Mouse (Mus musculus): Measurements from ENCODE around the gene Cpsf4l.

Gene Cpsf4l

DNA sequence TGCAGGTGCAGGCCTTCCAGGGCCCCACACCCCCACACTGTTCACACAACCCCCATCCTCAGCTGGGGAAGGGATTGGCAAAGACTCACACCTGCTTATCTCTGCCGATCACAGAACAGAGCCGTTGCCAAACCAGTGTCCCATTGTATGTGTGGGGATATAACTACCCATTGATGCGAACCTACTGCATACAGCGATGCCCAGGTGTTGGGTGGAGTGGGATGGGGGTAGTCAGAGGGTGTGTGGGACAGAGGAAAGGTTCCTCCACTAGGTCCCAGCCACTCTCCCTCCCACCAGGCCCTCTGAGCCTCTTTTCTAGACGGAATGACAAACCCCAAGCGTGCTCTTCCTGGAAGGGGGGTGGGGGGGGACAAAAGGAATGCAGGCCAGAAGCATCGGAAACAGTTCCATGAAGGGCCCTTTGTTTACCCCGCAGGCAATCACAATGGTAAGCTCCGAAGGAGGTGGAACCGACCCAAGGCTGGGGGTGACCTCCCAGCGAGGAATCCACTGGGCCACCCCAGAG, at the start of gene Cpsf4l:
Cpsf4l (minus strand) TSS at position 287 of the 526 bp plus-strand sequence.
- DNase-seq (ENCODE audit: low read depth, low spot score): peak; percentile 67

DNA sequence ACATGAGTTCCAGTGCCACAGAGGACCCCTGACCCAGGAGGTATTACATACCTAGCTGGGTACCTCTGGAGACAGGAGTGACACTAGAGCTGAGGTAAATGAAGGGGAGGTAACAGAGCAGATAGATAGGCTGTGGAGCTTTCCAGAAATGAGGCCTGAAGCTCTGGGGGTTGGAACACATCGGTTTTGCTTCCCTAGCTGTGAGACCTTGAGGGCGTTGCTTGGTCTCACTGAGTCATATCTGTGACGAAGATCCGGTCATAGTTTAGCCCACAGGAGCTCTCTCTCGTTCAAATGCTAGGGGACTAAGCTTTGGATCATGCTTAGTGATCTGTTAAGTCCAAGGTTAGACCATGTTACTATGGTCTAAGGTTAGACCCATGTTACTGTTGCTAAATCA, 49.0 kb upstream of the Cpsf4l start:
- DNase-seq (ENCODE audit: low read depth, low spot score): no peak

DNA sequence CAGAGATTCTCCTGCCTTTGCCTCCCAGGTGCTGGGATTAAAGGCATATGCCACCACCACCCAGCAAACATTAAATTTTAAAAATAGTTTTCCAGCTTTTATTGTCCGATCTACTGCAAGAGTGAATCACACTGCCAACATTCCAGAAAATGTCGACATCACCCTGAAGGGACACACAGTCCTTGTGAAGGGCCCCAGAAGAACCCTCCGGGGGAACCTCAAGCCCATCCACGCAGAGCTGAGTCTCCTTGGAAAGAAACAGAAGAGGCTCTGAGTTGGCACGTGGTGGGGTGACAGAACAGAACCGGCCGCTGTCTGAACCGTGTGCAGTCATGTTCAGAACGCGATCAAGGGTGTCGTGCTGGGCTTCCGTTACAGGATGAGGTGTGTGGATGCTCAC, 46.8 kb upstream of the Cpsf4l start:
- no peak for DNase-seq (ENCODE audit: low read depth, low spot score)

DNA sequence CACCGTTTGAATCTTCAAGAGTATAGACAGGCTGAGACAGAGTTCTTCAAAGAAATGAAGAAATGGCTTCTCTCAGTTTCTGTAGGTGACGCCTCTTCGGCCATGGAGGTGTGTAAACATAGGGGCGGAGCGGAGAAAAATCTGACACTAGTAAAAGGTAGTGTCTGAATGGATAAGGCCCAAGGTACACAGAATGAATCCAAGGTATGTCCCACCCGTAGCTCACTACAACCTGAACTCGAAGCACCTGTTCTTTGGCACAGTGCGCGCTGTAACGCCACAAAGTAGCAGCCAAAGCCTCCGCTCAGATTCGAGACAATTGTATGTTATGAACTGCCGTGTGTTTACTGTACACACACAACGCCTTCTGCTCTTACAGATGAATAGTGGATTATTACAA, 46.1 kb upstream of the Cpsf4l start:
- no peak for DNase-seq (ENCODE audit: low read depth, low spot score)

GRCm38 (mm10) chr11:113754845-113755244, 45.0 kb upstream of the Cpsf4l start:
- DNase-seq (ENCODE audit: low read depth, low spot score): no peak

GRCm38 (mm10) chr11:113752685-113753430, 43.0 kb upstream of the Cpsf4l start:
- no peak for DNase-seq (ENCODE audit: low read depth, low spot score)

- DNase-seq (ENCODE audit: low read depth, low spot score): no peak
These were observed 42.4 kb upstream of the Cpsf4l start for GRCm38 (mm10) chr11:113752158-113752661.

- peak; percentile 97 for DNase-seq (ENCODE audit: low read depth, low spot score)
These were observed 41.8 kb upstream of the Cpsf4l start, which contains the start of gene Cdc42ep4 for GRCm38 (mm10) chr11:113751484-113752084. TSS of gene Cdc42ep4 (minus strand) at chr11:113751881.

DNA sequence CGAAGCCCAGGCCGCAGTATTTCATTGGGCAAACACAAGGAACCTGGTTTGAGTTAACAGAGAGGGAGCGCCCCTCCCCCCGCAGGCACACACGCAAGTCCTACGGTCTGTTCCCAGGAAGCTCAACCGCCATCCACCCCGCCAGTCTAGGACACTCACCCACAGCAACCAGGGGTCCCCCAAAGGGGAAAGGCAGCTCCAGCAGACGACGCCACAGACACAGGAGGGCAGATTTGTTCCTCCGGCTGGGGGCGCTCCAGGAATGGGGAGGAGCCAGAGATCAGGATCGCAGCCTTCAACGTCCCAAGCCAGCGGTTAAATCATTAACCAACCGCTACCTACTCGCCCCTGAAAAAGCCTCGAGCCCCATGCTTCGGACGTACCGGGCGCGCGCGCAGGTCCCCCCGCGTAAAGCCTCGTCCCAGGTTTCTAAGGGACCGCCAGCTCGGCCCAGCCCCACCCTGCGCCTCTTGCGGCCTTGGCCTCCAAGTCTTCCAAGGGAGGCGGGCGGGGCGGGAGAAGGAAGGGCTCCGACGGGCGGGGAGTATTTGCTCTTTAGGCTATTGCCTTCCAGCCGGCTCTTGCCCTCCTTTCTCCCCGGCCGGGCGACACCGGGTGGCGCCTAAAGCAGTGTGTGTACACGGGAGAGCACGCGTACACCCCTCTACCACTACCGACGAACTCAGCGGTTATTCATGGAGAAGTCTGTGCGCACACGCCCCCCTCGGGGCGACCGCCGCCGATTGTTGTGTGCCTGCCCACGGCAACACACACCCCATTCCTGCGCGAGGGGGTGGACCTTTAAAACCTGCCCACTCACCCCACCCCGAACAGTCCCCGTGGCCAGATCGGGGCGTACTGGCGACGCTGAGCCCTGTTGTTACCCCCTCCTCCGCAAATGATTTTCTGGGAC, 41.0 kb upstream of the Cpsf4l start:
- peak; percentile 89 for DNase-seq (ENCODE audit: low read depth, low spot score)

DNA sequence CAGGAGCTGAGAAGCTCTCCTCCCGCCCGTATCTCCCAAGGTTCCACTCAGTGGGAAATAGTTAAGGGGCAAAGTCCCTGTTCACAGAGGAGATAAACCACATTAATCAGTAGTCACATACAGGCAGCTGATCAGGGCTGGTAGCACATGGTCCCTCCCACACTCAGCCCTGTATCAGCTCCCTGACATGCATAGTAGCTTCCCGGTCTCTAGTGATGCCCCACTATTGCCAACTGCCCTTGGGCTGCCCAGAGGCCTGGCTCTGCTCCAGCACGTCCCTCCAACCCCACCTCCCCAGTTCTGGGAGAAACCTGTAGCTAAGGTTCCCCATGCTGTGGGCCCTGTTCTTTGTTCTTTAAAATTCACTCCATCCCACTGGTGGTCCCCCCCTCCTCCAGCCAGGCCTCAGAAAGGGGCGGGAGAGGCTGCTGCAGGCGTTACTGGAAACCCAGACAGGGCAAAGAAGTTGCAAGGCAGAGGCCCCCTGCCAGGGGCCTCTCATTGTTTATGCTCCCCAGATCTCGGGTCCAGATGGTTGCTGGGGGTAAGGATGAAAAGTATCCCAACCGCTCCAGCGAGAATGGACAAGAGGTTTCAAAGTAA, 40.0 kb upstream of the Cpsf4l start:
- peak; percentile 68 for DNase-seq (ENCODE audit: low read depth, low spot score)

DNA sequence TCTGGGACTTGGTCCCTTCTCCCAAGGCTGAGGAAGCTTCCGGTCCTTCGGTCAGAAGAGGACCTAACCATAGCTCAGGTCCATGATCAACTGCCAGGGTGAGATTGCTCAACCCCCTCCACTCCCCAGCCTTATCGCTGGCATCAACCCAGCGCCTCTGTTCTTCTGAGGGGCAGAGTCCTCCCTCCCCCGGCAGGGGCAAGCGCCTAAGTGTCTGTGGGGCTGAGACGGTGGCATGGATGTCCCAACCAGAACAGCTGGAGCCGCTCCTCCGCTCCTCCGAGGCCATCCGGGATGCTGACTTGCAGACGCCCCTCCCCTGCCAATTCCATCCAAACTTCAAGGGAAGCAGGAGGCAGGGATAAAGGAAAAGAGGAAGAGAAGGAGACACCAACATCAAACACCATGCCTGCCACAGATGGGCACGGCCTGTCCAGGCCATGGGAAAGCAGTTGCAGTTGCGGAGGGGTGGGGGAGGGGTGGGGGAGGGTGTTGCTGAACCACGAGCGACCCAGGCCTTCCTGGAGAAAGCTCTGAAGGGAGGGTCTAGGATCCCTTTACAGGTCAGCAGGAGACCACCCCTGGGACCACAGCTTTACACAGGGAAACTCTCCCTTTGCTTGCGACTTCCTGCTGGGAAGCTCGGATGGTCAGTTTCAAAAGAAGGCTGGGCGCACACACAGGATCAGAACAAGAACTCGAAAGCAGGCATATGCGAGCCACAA, 39.1 kb upstream of the Cpsf4l start:
- DNase-seq (ENCODE audit: low read depth, low spot score): peak; percentile 32

DNA sequence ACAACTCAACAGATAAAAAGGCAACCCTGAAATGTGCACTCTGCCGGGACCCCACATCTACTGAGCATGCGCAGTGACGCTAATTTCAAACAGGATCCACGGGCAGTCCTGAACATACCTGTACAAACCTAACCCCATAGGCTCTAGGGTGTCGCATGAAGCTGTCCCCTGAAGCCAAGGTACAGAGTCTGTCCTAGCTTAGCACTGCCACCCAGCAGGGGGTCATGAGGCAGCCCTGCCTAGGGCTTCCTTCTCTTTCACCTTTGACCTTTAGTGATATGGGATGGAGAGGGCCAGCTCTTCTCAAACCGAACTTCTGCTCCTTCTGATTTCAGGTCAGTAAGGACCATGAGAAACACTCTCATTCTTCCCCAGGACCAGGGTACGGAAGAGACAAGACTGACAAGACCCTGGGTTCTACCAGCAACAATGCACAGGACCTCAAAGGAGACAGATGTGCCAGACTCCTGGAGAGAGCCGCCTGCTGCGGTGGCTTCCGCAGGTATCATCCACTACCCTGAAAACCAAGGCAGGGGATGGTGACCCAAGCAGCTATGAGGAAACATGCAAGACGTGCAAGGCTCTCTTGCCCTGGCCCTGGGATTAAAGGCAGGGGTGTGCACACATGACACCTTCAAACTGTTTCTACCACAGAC, 38.0 kb upstream of the Cpsf4l start:
- no peak for DNase-seq (ENCODE audit: low read depth, low spot score)

GRCm38 (mm10) chr11:113747056-113747455, 37.2 kb upstream of the Cpsf4l start:
- DNase-seq (ENCODE audit: low read depth, low spot score): peak; percentile 59

- DNase-seq (ENCODE audit: low read depth, low spot score): no peak
These were observed 36.1 kb upstream of the Cpsf4l start for GRCm38 (mm10) chr11:113745961-113746360.

DNA sequence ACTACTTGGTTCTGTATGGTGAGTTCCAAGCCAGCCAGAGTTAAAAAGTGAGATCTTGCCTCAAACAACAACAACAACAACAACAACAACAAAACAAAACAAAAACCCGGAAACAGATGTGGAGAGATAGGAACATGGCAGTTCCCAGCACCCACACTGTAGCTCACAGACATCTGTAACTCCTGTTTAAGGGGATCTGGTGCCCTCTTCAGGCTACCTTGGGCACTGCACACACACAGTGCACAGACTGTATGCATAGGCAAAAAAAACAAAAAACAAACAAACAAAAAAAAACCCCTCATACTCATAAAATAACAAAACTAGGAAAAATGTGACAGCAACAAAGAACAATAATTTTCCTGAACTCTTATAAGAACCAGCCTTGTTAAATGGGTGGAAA, 33.2 kb upstream of the Cpsf4l start:
- DNase-seq (ENCODE audit: low read depth, low spot score): no peak

GRCm38 (mm10) chr11:113740100-113740499, 30.3 kb upstream of the Cpsf4l start:
- no peak for DNase-seq (ENCODE audit: low read depth, low spot score)

- DNase-seq (ENCODE audit: low read depth, low spot score): no peak
These were observed 29.4 kb upstream of the Cpsf4l start for GRCm38 (mm10) chr11:113739213-113739612.

DNA sequence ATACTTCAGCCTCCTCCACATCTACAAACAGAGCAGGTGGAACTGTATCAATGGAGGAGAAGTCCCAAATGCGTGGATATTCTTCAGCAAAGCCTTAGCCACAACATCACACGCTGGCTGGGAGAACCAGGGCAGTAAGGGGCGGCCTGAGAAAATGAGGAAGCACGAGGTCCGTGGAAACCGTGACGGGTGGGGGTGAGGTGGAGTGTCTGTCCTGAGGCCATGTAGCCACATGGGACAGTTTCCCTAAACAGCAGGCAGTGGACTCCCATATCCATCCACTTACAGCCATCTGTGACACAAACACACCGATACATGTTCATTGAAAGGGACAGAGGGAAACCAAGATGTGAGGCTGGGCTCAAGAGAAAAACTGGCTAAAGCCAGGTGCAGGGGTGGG, 28.1 kb upstream of the Cpsf4l start:
- DNase-seq (ENCODE audit: low read depth, low spot score): no peak

DNA sequence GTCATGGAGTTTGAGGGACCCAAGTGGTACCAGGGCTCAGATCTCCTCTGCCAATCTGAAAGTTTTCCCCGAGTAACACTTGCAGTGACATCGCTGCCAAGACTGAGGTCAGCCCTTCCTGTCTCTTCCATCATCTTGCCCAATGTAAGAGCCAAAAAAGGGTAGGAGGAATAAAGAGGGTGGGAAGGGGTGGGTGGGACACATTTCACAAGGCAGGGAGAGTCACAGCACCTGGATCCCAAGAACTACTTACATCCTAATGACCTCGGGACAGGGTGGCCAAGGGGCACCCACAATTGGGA, 27.7 kb upstream of the Cpsf4l start:
- DNase-seq (ENCODE audit: low read depth, low spot score): no peak

- DNase-seq (ENCODE audit: low read depth, low spot score): no peak
These were observed 27.2 kb upstream of the Cpsf4l start for GRCm38 (mm10) chr11:113736848-113737552.

Data from forelimb bud, embryonic 11.5 days (tissue).